Mouse (Mus musculus): Measurements from ENCODE around the gene Nanp. TPM values are rescaled to one million over a fixed set of nuclear protein-coding genes. Genes with fewer than 3 reads are reported as not detected.

Gene Nanp
- polyA plus RNA-seq, 1 experiment from 2014 or later = 34.1 TPM

GRCm38 (mm10) chr2:151009515-151010085, 29.6 kb downstream of the Nanp start:
- no peak for DNase-seq (ENCODE audit: low spot score)
- TF ChIP-seq CTCF (IDR thresholded peaks at IDR 0.05; ENCODE audit: low read depth) (no peak), EP300 (optimal IDR thresholded peaks at IDR 0.05) (no peak)
- H3K36me3 ChIP-seq (ENCODE audit: control insufficient read depth, insufficient read depth, low read length) = no peaks in the 10 kb centered on the region
- ATAC-seq (ENCODE audit: low FRiP score, low TSS enrichment) = peak; percentile 25; the same call in 1 of the 2 replicates
- peak overlapping the region; percentile 93 for H3K4me2 ChIP-seq (replicated peaks; ENCODE audit: low read depth)
- WGBS = 91% methylated on average over 1 of the region's 1 CpGs
- H3K4me1 ChIP-seq (replicated peaks; ENCODE audit: control insufficient read depth, insufficient read depth) = no peaks in the 10 kb centered on the region
- H3K4me3 ChIP-seq (ENCODE audit: low read depth, low read length) = peak overlapping the region; percentile 70
- H3K9ac ChIP-seq (ENCODE audit: low read length) = peak overlapping the region; percentile 73
- no peaks in the 10 kb centered on the region for H3K9me3 ChIP-seq (ENCODE audit: control insufficient read depth, low read length)
- no peaks in the 10 kb centered on the region for H3K27me3 ChIP-seq (ENCODE audit: control insufficient read depth, insufficient read depth, low read length)
- no peak overlapping the region for H3K27ac ChIP-seq (replicated peaks)

- H3K9ac ChIP-seq (ENCODE audit: low read length) = peak overlapping the region; percentile 73
- TF ChIP-seq CTCF (IDR thresholded peaks at IDR 0.05; ENCODE audit: low read depth) (no peak), EP300 (optimal IDR thresholded peaks at IDR 0.05) (no peak)
- H3K4me3 ChIP-seq (ENCODE audit: low read depth, low read length) = peak overlapping the region; percentile 70
- peak overlapping the region; percentile 49; the same call in 1 of the 2 replicates for H3K27ac ChIP-seq (replicated peaks)
- peak overlapping the region; percentile 93 for H3K4me2 ChIP-seq (replicated peaks; ENCODE audit: low read depth)
- no peaks in the 10 kb centered on the region for H3K9me3 ChIP-seq (ENCODE audit: control insufficient read depth, low read length)
- H3K36me3 ChIP-seq (ENCODE audit: control insufficient read depth, insufficient read depth, low read length) = no peaks in the 10 kb centered on the region
- DNase-seq (ENCODE audit: low spot score) (peak; percentile 89), ATAC-seq (ENCODE audit: low FRiP score, low TSS enrichment) (peak; percentile 95)
- 0% methylated on average over 54 of the region's 57 CpGs for WGBS
- H3K27me3 ChIP-seq (ENCODE audit: control insufficient read depth, insufficient read depth, low read length) = no peaks in the 10 kb centered on the region
- no peaks in the 10 kb centered on the region for H3K4me1 ChIP-seq (replicated peaks; ENCODE audit: control insufficient read depth, insufficient read depth)
Observed at GRCm38 (mm10) chr2:151008939-151009509, 30.2 kb downstream of the Nanp start.

- Histone ChIP-seq H3K27me3 (ENCODE audit: control insufficient read depth, insufficient read depth, low read length) (no peaks in the 10 kb centered on the region), H3K9me3 (ENCODE audit: control insufficient read depth, low read length) (no peaks in the 10 kb centered on the region), H3K4me3 (ENCODE audit: low read depth, low read length) (peak overlapping the region; percentile 70), H3K9ac (ENCODE audit: low read length) (peak overlapping the region; percentile 73), H3K36me3 (ENCODE audit: control insufficient read depth, insufficient read depth, low read length) (no peaks in the 10 kb centered on the region), H3K27ac (replicated peaks) (no peak overlapping the region), H3K4me2 (replicated peaks; ENCODE audit: low read depth) (peak overlapping the region; percentile 93), H3K4me1 (replicated peaks; ENCODE audit: control insufficient read depth, insufficient read depth) (no peaks in the 10 kb centered on the region)
- no peak for DNase-seq (ENCODE audit: low spot score)
- ATAC-seq (ENCODE audit: low FRiP score, low TSS enrichment) = peak; percentile 11; the same call in 1 of the 2 replicates
- WGBS = under 1% methylated on average over 21 of the region's 21 CpGs
- TF ChIP-seq EP300 (optimal IDR thresholded peaks at IDR 0.05) (no peak), CTCF (IDR thresholded peaks at IDR 0.05; ENCODE audit: low read depth) (no peak)
Observed at GRCm38 (mm10) chr2:151008517-151008932, 30.7 kb downstream of the Nanp start.

GRCm38 (mm10) chr2:151008006-151008405, 31.2 kb downstream of the Nanp start:
- H3K9me3 ChIP-seq (ENCODE audit: control insufficient read depth, low read length) = no peaks in the 10 kb centered on the region
- TF ChIP-seq CTCF (IDR thresholded peaks at IDR 0.05; ENCODE audit: low read depth) = no peak
- no peak for TF ChIP-seq EP300 (optimal IDR thresholded peaks at IDR 0.05)
- DNase-seq (ENCODE audit: low spot score) (no peak), ATAC-seq (ENCODE audit: low FRiP score, low TSS enrichment) (no peak)
- H3K27ac ChIP-seq (replicated peaks) = no peak overlapping the region
- no peaks in the 10 kb centered on the region for H3K4me1 ChIP-seq (replicated peaks; ENCODE audit: control insufficient read depth, insufficient read depth)
- peak overlapping the region; percentile 70 for H3K4me3 ChIP-seq (ENCODE audit: low read depth, low read length)
- 41% methylated on average over 6 of the region's 6 CpGs for WGBS
- H3K36me3 ChIP-seq (ENCODE audit: control insufficient read depth, insufficient read depth, low read length) = no peaks in the 10 kb centered on the region
- H3K4me2 ChIP-seq (replicated peaks; ENCODE audit: low read depth) = peak overlapping the region; percentile 93
- no peaks in the 10 kb centered on the region for H3K27me3 ChIP-seq (ENCODE audit: control insufficient read depth, insufficient read depth, low read length)
- peak overlapping the region; percentile 73; the same call in 1 of the 2 replicates for H3K9ac ChIP-seq (ENCODE audit: low read length)

- H3K9me3 ChIP-seq (ENCODE audit: control insufficient read depth, low read length) = no peaks in the 10 kb centered on the region
- WGBS = 78% methylated on average over 5 of the region's 5 CpGs
- H3K27me3 ChIP-seq (ENCODE audit: control insufficient read depth, insufficient read depth, low read length) = no peaks in the 10 kb centered on the region
- H3K9ac ChIP-seq (ENCODE audit: low read length) = no peak overlapping the region
- H3K4me1 ChIP-seq (replicated peaks; ENCODE audit: control insufficient read depth, insufficient read depth) = no peaks in the 10 kb centered on the region
- H3K4me3 ChIP-seq (ENCODE audit: low read depth, low read length) = no peak overlapping the region
- TF ChIP-seq EP300 (optimal IDR thresholded peaks at IDR 0.05) = no peak
- TF ChIP-seq CTCF (IDR thresholded peaks at IDR 0.05; ENCODE audit: low read depth) = no peak
- H3K36me3 ChIP-seq (ENCODE audit: control insufficient read depth, insufficient read depth, low read length) = no peaks in the 10 kb centered on the region
- DNase-seq (ENCODE audit: low spot score) = no peak
- no peak overlapping the region for H3K4me2 ChIP-seq (replicated peaks; ENCODE audit: low read depth)
- ATAC-seq (ENCODE audit: low FRiP score, low TSS enrichment) = no peak
- H3K27ac ChIP-seq (replicated peaks) = no peak overlapping the region
Observed at GRCm38 (mm10) chr2:151006281-151006945, 32.8 kb downstream of the Nanp start.

GRCm38 (mm10) chr2:151004390-151004789, 34.8 kb downstream of the Nanp start:
- Histone ChIP-seq H3K27me3 (ENCODE audit: control insufficient read depth, insufficient read depth, low read length) (no peaks in the 10 kb centered on the region), H3K9me3 (ENCODE audit: control insufficient read depth, low read length) (no peaks in the 10 kb centered on the region), H3K4me2 (replicated peaks; ENCODE audit: low read depth) (no peak overlapping the region), H3K36me3 (ENCODE audit: control insufficient read depth, insufficient read depth, low read length) (no peaks in the 10 kb centered on the region), H3K9ac (ENCODE audit: low read length) (no peak overlapping the region), H3K4me1 (replicated peaks; ENCODE audit: control insufficient read depth, insufficient read depth) (no peaks in the 10 kb centered on the region), H3K4me3 (ENCODE audit: low read depth, low read length) (no peak overlapping the region), H3K27ac (replicated peaks) (no peak overlapping the region)
- WGBS = 90% methylated on average over 10 of the region's 10 CpGs
- TF ChIP-seq EP300 (optimal IDR thresholded peaks at IDR 0.05) (no peak), CTCF (IDR thresholded peaks at IDR 0.05; ENCODE audit: low read depth) (no peak)
- no peak for DNase-seq (ENCODE audit: low spot score)
- ATAC-seq (ENCODE audit: low FRiP score, low TSS enrichment) = no peak
